Mouse (Mus musculus) myocyte (in vitro differentiated cells): Measurements from ENCODE around the gene Cdc25b. TPM values are rescaled to one million over a fixed set of nuclear protein-coding genes. Genes with fewer than 3 reads are reported as not detected.

Experiments
- H3K27me3 ChIP-seq: one replicate; pipeline ENCODE4 v1.6.1; 2011; ENCODE audit not compliant: control insufficient read depth, insufficient read depth, insufficient read length
- H3K36me3 ChIP-seq: one replicate; pipeline ENCODE4 v1.6.1; 2011; ENCODE audit not compliant: control insufficient read depth, insufficient read depth
- H3K4me2 ChIP-seq: one replicate; pipeline ENCODE4 v1.6.1; 2011; ENCODE audit warnings: low read depth, control low read depth
- H3K4me3 ChIP-seq: one replicate; pipeline ENCODE4 v1.5.1; 2011; ENCODE audit warnings: mild to moderate bottlenecking, control low read depth, moderate library complexity
- H3K79me2 ChIP-seq: one replicate; pipeline ENCODE4 v1.6.1; 2011; ENCODE audit not compliant: control insufficient read depth, insufficient read depth
- H3ac ChIP-seq: one replicate; pipeline ENCODE4 v1.6.1; 2011; ENCODE audit not compliant: control insufficient read depth, insufficient read length
- CEBPB ChIP-seq: IDR thresholded peaks from 2 replicates; pipeline ENCODE4 v1.6.1; 2011; ENCODE audit warnings: mild to moderate bottlenecking, moderate library complexity; ENCODE audit not compliant: poor library complexity, insufficient read depth, severe bottlenecking
- E2F4 ChIP-seq: IDR thresholded peaks from one replicate; pipeline ENCODE4 v1.6.1; 2011; ENCODE audit warnings: mild to moderate bottlenecking, control low read depth, moderate library complexity; ENCODE audit not compliant: insufficient read depth
- MAX ChIP-seq: IDR thresholded peaks from one replicate; pipeline ENCODE4 v1.6.1; 2011; ENCODE audit warnings: low read depth, mild to moderate bottlenecking, control low read depth
- MYOD1 ChIP-seq, 3 experiments: IDR thresholded peaks; one replicate each; pipeline ENCODE4 v1.6.1; 2011; ENCODE audit warnings: control low read depth in 2 of 3, low read depth in 2 of 3, mild to moderate bottlenecking in 2 of 3, moderate library complexity in 1 of 3; ENCODE audit not compliant: insufficient read length in 2 of 3, control insufficient read depth in 1 of 3
- MYOG ChIP-seq, 3 experiments: IDR thresholded peaks; one replicate each; pipeline ENCODE4 v1.6.1; 2011; ENCODE audit warnings: control low read depth in 2 of 3, low read depth in 2 of 3, mild to moderate bottlenecking in 2 of 3; ENCODE audit not compliant: insufficient read length in 2 of 3, control insufficient read depth in 1 of 3, insufficient read depth in 1 of 3
- POLR2A ChIP-seq: IDR thresholded peaks from one replicate; pipeline ENCODE4 v1.6.1; 2011; ENCODE audit warnings: low read depth, mild to moderate bottlenecking, control low read depth, moderate library complexity; ENCODE audit not compliant: insufficient read length
- POLR2AphosphoS2 ChIP-seq: IDR thresholded peaks from one replicate; pipeline ENCODE4 v1.6.1; 2011; ENCODE audit warnings: low read depth, control low read depth; ENCODE audit not compliant: insufficient read length
- REST ChIP-seq: IDR thresholded peaks from one replicate; pipeline ENCODE4 v1.6.1; 2011; ENCODE audit warnings: mild to moderate bottlenecking, control low read depth, moderate library complexity; ENCODE audit not compliant: insufficient read depth, insufficient read length
- SRF ChIP-seq: IDR thresholded peaks from one replicate; pipeline ENCODE4 v1.6.1; 2011; ENCODE audit warnings: low read depth; ENCODE audit not compliant: control insufficient read depth, insufficient read length
- TCF12 ChIP-seq: IDR thresholded peaks from one replicate; pipeline ENCODE4 v1.6.1; 2011; ENCODE audit warnings: mild to moderate bottlenecking, control low read depth; ENCODE audit not compliant: poor library complexity, insufficient read depth, severe bottlenecking
- TCF3 ChIP-seq: IDR thresholded peaks from one replicate; pipeline ENCODE4 v1.6.1; 2011; ENCODE audit warnings: low read depth, control low read depth; ENCODE audit not compliant: insufficient read length
- USF1 ChIP-seq: IDR thresholded peaks from one replicate; pipeline ENCODE4 v1.6.1; 2011; ENCODE audit warnings: low read depth, mild to moderate bottlenecking, control low read depth, moderate library complexity
- polyA plus RNA-seq: library from polyadenylated mRNA; unstranded; fragments of >200 nt; fragmentation: generic; extraction: Trizol; gene quantifications from one replicate; pipeline ENCODE4 v1.2.1, GENCODE M21; 2012; ENCODE audit warnings: missing spikeins

The Cdc25b gene
- polyA plus RNA-seq, 1 experiment, result 58.4 TPM

- H3ac ChIP-seq, result no peak overlapping the region
- TF ChIP-seq TCF12 (no peak), SRF (no peak), CEBPB (no peak), MAX (no peak), E2F4 (no peak), USF1 (no peak), TCF3 (no peak), MYOD1 (IDR thresholded peaks at IDR 0.05; ENCODE audit: control insufficient read depth in 1 of 3, insufficient read length in 2 of 3, low read depth in 2 of 3) (no peak), POLR2AphosphoS2 (no peak)
These were observed 21.6 kb downstream of the Cdc25b start for GRCm38 (mm10) chr2:131208356-131208755.

GRCm38 (mm10) chr2:131209125-131209795 lies 22.5 kb downstream of the Cdc25b start:
- TF ChIP-seq CEBPB, result no peak
- TF ChIP-seq E2F4, result no peak
- TF ChIP-seq MYOG (IDR thresholded peaks at IDR 0.05; ENCODE audit: control insufficient read depth in 1 of 3, insufficient read depth in 1 of 3, insufficient read length in 2 of 3, low read depth in 2 of 3), result no peak
- TF ChIP-seq REST, result no peak
- TF ChIP-seq MYOD1 (IDR thresholded peaks at IDR 0.05; ENCODE audit: control insufficient read depth in 1 of 3, insufficient read length in 2 of 3, low read depth in 2 of 3), result no peak
- Histone ChIP-seq H3K27me3 (no peaks in the 10 kb centered on the region), H3K79me2 (peaks cover 6% of the 10 kb centered on the region), H3K4me3 (peak overlapping the region; percentile 48), H3ac (no peak overlapping the region), H3K4me2 (peak overlapping the region; percentile 78), H3K36me3 (no peaks in the 10 kb centered on the region)

More at GRCm38 (mm10) chr2:131208356-131208755, 21.6 kb downstream of the Cdc25b start:
- Histone ChIP-seq H3K4me3 (no peak overlapping the region), H3K27me3 (no peaks in the 10 kb centered on the region), H3K79me2 (peaks cover 6% of the 10 kb centered on the region), H3K4me2 (peak overlapping the region; percentile 78), H3K36me3 (no peaks in the 10 kb centered on the region)

GRCm38 (mm10) chr2:131209969-131210792 lies 23.4 kb downstream of the Cdc25b start:
- Histone ChIP-seq H3ac (peak overlapping the region; percentile 13), H3K27me3 (no peaks in the 10 kb centered on the region), H3K4me2 (peak overlapping the region; percentile 78), H3K36me3 (no peaks in the 10 kb centered on the region), H3K79me2 (peaks cover 6% of the 10 kb centered on the region), H3K4me3 (peak overlapping the region; percentile 48)
- peak in 1 of 3 experiments; percentile 47 for TF ChIP-seq MYOD1 (IDR thresholded peaks at IDR 0.05; ENCODE audit: control insufficient read depth in 1 of 3, insufficient read length in 2 of 3, low read depth in 2 of 3)
- TF ChIP-seq REST, result no peak
- no peak for TF ChIP-seq TCF12
- TF ChIP-seq CEBPB, result 0 out of 2 replicates have a peak, but pooled peaks have one; percentile 42
- peak; percentile 89 for TF ChIP-seq POLR2A
- TF ChIP-seq MAX, result peak; percentile 1
- no peak for TF ChIP-seq USF1
- TF ChIP-seq POLR2AphosphoS2, result peak; percentile 91
- peak in 1 of 3 experiments; percentile 23 for TF ChIP-seq MYOG (IDR thresholded peaks at IDR 0.05; ENCODE audit: control insufficient read depth in 1 of 3, insufficient read depth in 1 of 3, insufficient read length in 2 of 3, low read depth in 2 of 3)
- peak; percentile 79 for TF ChIP-seq SRF
- no peak for TF ChIP-seq E2F4
- TF ChIP-seq TCF3, result no peak

DNA sequence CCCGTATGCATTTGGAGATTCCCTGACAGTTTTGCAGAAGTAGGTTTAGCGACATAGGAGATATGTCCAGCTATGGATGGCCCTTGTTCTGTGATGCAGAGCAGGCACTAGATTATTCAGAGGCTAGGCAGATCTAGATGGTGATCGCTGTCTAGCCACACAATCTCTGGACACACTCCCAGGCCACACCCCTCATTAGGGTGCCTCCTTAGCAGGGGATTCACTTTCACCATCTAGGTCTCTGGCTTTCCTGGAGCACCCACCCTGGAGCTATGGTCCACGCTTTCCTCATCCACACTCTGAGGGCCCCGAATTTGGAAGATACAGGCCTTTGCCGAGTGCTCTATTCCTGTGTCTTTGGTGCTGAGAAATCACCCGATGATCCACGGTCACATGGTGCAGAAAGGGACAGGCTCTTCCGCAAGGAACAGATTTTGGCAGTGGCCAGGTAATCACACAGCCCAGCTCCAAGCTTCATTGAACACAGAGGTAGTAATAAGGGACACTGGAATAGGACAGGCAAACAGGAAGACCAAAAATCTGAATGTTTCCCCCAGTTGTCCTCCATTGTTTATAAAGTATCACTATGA lies 24.4 kb downstream of the Cdc25b start:
- Histone ChIP-seq H3K4me2 (peak overlapping the region; percentile 65), H3K79me2 (peaks cover 6% of the 10 kb centered on the region), H3K36me3 (no peaks in the 10 kb centered on the region), H3ac (peak overlapping the region; percentile 13), H3K27me3 (no peaks in the 10 kb centered on the region), H3K4me3 (peak overlapping the region; percentile 48)
- TF ChIP-seq POLR2A, result peak; percentile 26
- no peak for TF ChIP-seq TCF3
- TF ChIP-seq USF1, result peak; percentile 72

DNA sequence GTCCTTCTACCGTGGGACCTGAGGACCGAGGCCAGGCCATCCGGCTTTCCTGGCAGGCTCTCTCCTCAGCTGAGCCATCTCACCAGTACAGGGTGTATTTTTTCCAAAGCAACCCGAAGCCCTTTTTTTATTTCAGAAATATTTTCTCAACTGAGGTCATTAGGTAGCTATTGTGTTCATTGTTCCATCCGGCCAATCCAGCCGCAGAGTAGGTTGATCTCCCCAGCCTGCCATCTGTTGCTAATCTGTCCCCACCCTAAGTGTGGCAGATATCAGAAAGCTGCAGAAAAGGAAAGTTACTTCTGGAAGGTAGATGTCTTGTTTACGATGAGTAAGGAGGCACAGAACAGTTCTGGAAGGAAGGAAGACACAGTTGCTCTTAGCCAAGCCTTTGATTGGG lies 27.0 kb downstream of the Cdc25b start:
- no peaks in the 10 kb centered on the region for H3K36me3 ChIP-seq
- peaks cover 6% of the 10 kb centered on the region for H3K79me2 ChIP-seq
- no peak overlapping the region for H3K4me2 ChIP-seq
- no peak overlapping the region for H3ac ChIP-seq
- no peak overlapping the region for H3K4me3 ChIP-seq
- no peaks in the 10 kb centered on the region for H3K27me3 ChIP-seq
- no peak for TF ChIP-seq MAX
- no peak for TF ChIP-seq SRF
- TF ChIP-seq CEBPB, result no peak
- TF ChIP-seq E2F4, result no peak
- TF ChIP-seq POLR2A, result no peak
- no peak for TF ChIP-seq MYOD1 (IDR thresholded peaks at IDR 0.05; ENCODE audit: control insufficient read depth in 1 of 3, insufficient read length in 2 of 3, low read depth in 2 of 3)
- no peak for TF ChIP-seq MYOG (IDR thresholded peaks at IDR 0.05; ENCODE audit: control insufficient read depth in 1 of 3, insufficient read depth in 1 of 3, insufficient read length in 2 of 3, low read depth in 2 of 3)
- no peak for TF ChIP-seq TCF12
